Mouse (Mus musculus) kidney, adult 2 months (tissue): ENCODE measurements around the gene B4galt5. TPM values are rescaled to one million over a fixed set of nuclear protein-coding genes. Genes with fewer than 3 reads are reported as not detected.
"Not testable (repeated sequence)": the region's sequence is repeated elsewhere in the genome, so short reads cannot be mapped to it uniquely, and the experiment has no call there.

Source experiments
- DNase-seq: peaks from one replicate; pipeline ENCODE4 v3.0.0; 2021
- H3K27ac ChIP-seq: fragments of 200-500 bp; 2 replicates; pipeline ENCODE4 v1.5.1; 2012; ENCODE audit warnings: low read depth, low read length, control low read depth, inconsistent platforms; ENCODE audit not compliant: insufficient read depth
- H3K27me3 ChIP-seq: fragments of 200-500 bp; replicated peaks from 2 replicates; pipeline ENCODE4 v1.6.1; 2012; ENCODE audit warnings: mild to moderate bottlenecking, moderate library complexity, low read length, inconsistent platforms; ENCODE audit not compliant: control insufficient read depth, insufficient read depth
- H3K36me3 ChIP-seq: fragments of 200-500 bp; 2 replicates; pipeline ENCODE4 v1.6.1; 2012; ENCODE audit warnings: mild to moderate bottlenecking, moderate library complexity, low read length, inconsistent platforms; ENCODE audit not compliant: control insufficient read depth, insufficient read depth
- H3K4me1 ChIP-seq: fragments of 200-500 bp; 2 replicates; pipeline ENCODE4 v1.6.1; 2011; ENCODE audit warnings: low read length; ENCODE audit not compliant: control insufficient read depth, insufficient read depth
- H3K4me3 ChIP-seq: fragments of 200-500 bp; 2 replicates; pipeline ENCODE4 v1.5.1; 2011; ENCODE audit warnings: mild to moderate bottlenecking, low read depth, low read length, control low read depth; ENCODE audit not compliant: insufficient read depth
- CTCF ChIP-seq: fragments of 200-500 bp; conservative IDR thresholded peaks from 2 replicates; pipeline ENCODE4 v1.5.1; 2011; ENCODE audit warnings: low read depth, mild to moderate bottlenecking, control low read depth, low read length, moderate library complexity, mixed read lengths; ENCODE audit not compliant: insufficient read depth, insufficient read length
- POLR2A ChIP-seq: fragments of 200-500 bp; IDR thresholded peaks from one replicate; pipeline ENCODE4 v1.6.1; 2011; ENCODE audit warnings: low read depth, low read length, control low read depth
- WGBS: fragments of 180-500 bp; shearing (Covaris S2); methylation state at CpG from one replicate; pipeline ENCODE4 v1.1.7; 2018; 5-methylcytosine and 5-hydroxymethylcytosine counted together
- polyA plus RNA-seq: library from polyadenylated mRNA; depleted of rRNA; stranded (reverse); fragments of >200 nt; gene quantifications from 2 replicates; pipeline ENCODE4 v1.2.3, GENCODE M21; 2012; rRNA removed

Gene B4galt5
- 51.5 and 54.2 TPM in 2 replicates for polyA plus RNA-seq

DNA sequence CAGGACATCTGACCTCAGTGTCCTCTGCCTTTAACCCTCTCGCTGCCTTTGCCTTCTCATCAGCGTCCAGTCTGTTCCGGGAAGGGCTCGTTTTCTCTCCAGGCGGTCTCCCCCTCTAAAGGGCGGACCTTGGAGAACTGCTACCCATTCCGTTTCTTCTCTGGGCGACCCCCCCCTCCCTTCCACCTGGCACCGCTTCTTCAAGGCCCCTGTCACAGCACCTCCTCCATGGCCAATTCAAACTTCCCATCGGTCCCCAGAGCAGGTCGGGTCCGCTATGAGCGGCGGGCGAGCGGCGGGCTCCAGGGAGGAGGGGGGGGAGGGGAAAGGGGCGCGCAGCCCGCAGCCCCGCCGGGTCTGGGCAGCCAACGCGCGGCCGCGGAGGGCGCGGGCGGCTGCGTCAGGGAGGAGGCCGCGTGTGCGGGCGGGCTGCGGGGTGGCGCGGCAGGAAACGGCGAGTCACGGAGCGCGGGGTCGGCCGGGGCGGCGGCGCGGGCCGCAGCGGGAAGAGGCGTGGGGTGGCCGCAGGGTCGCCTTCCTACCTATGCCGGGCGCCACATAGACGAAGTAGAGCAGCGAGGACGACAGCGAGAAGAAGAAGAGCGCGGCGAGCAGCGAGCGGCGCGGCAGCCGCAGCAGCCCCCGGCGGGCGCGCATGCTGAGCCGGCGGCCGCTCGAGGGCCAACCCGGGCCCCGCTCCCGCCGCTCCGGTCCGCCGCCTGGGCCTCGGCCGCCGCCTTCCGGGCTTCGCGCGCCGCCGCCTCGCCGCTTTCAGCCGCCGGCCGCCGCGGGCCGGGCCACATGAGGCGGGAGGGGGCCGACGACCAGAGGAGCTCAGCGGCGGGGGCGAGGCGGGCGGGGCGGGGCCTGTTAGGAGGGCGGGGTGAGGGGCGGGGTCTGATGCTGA, at the start of gene B4galt5:
Gene B4galt5 (minus strand): TSS at position 808 of the 907 bp plus-strand sequence.
- H3K4me3 ChIP-seq: peak within 1 kb of the TSS; percentile 60
- H3K27ac ChIP-seq: peak within 1 kb of the TSS; percentile 90
- DNase-seq: peak; percentile 43
- no peaks in the 10 kb centered on the region for H3K36me3 ChIP-seq
- WGBS: 3% methylated on average over 109 of the region's 111 CpGs
- H3K27me3 ChIP-seq: no peaks in the 10 kb centered on the region
- peaks cover 35% of the 10 kb centered on the region for H3K4me1 ChIP-seq
- TF ChIP-seq CTCF (no peak), POLR2A (no peak)

DNA sequence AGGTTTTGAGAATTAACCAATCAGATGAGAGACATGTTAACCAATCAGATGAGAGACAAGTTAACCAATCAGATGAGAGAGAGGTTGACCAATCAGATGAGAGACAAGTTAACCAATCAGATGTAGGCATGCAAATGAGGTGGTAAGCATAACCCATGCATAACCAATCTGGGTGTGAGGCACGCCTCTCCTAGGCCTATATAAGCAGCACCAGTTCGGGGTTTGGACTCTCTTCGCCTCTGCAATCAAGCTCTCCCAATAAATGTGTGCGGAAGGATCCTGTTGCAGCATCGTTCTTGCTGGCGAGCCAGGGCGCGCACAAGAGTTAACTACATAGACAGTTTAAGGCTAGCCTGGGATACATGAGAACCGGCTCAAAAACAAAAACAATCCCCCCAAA, 47.4 kb upstream of the B4galt5 start:
- H3K36me3 ChIP-seq, H3K27ac ChIP-seq, DNase-seq, H3K4me3 ChIP-seq, H3K4me1 ChIP-seq, H3K27me3 ChIP-seq: not testable (repeated sequence)
- 97% methylated on average over 9 of the region's 9 CpGs for WGBS

DNA sequence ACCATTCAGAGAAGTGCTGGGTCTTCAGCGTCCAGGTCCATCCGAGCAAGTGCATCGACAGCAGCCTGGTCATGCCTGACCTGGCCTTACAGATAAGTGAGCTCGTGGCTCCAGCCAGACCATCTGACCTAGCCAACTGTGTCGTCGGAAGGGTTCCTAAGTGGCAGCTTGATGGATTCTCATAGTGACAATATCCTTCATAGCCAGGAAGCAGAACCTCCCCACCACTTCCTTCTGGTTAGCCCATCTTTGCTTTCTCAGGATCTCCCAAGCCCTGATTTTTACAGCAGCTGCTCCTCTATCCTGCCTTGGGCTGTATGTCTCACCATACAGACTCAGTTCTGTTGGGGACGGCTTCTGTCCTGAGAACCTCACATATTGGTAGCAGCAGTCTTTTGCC, 45.4 kb upstream of the B4galt5 start:
- no peaks in the 10 kb centered on the region for H3K27me3 ChIP-seq
- no peak overlapping the region for H3K4me3 ChIP-seq
- no peaks in the 10 kb centered on the region for H3K4me1 ChIP-seq
- no peaks in the 10 kb centered on the region for H3K36me3 ChIP-seq
- 47% methylated on average over 7 of the region's 7 CpGs for WGBS
- no peak for DNase-seq
- H3K27ac ChIP-seq: no peak overlapping the region
- TF ChIP-seq CTCF: no peak
- no peak for TF ChIP-seq POLR2A

DNA sequence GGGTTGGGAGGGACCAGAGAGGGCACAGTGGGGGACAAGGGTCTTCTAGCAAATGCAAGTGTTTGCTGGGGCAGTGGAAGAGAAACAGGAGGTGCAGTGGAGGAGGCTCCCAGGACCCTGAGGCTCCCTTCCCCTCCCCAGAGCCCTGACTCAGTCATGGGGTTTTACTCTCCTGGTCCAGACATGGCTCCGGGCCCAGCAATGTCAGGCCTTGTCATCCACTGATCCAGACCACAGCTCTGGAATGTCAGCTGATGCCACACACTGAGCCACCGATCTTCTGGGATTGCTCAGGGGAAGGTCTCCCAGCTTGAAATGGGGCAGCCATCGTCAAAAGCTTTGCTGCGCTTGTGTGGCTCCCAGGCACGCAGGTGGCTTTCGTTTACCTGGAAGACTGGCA, 38.0 kb upstream of the B4galt5 start:
- H3K27me3 ChIP-seq: no peaks in the 10 kb centered on the region
- DNase-seq: no peak
- peaks cover 11% of the 10 kb centered on the region; the same call in 1 of the 2 replicates for H3K4me1 ChIP-seq
- TF ChIP-seq CTCF (no peak), POLR2A (no peak)
- no peak overlapping the region for H3K27ac ChIP-seq
- no peaks in the 10 kb centered on the region for H3K36me3 ChIP-seq
- 70% methylated on average over 6 of the region's 6 CpGs for WGBS
- H3K4me3 ChIP-seq: no peak overlapping the region

DNA sequence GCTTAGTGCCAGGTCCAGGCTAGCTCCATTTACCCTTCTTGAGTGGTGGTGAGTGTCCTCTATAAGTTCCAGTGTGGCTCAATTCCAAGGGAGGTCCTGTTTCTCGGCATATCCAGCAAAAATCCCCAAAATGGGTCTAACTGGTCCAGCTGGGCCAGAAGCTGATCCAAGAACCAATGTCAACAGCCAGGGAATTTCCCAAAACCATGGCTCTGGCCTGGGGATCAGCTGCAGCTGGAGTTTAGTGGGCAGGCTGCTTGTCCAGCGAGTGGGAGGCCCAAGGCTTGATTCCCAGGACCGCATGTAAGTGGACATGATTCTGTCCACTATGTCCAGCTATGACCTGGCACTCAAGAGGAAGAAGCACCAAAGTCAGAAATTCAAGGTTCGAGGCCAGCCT, 37.5 kb upstream of the B4galt5 start:
- H3K27me3 ChIP-seq: no peaks in the 10 kb centered on the region
- H3K27ac ChIP-seq: no peak overlapping the region
- WGBS: 91% methylated on average over 4 of the region's 4 CpGs
- peaks cover 14% of the 10 kb centered on the region for H3K4me1 ChIP-seq
- H3K36me3 ChIP-seq: no peaks in the 10 kb centered on the region
- no peak for DNase-seq
- TF ChIP-seq POLR2A (no peak), CTCF (no peak)
- H3K4me3 ChIP-seq: no peak overlapping the region

DNA sequence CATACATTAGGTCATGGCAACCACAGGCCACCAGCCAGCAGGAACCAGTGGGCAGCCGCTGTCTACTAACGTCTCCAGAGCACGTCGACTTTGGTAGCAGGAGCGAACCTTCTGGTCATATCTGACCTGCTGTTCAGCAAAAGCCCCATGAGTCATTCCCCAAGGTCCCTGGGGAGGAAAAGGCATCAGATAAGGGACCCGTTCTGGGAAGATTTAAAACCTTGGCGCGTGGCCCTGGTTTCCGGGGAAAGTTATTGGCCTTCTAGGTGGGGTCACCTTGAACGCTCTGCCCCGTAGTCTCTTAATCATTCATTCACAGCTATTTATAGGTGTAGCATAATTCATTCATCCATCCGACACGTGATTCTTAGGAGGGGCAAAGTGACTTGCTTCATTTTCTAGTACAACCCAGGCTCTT, 34.7 kb upstream of the B4galt5 start:
- no peaks in the 10 kb centered on the region for H3K27me3 ChIP-seq
- H3K4me1 ChIP-seq: peaks cover 26% of the 10 kb centered on the region
- DNase-seq: peak; percentile 96
- TF ChIP-seq CTCF (no peak), POLR2A (no peak)
- WGBS: 17% methylated on average over 13 of the region's 13 CpGs
- H3K27ac ChIP-seq: peak overlapping the region; percentile 24; the same call in 1 of the 2 replicates
- H3K4me3 ChIP-seq: no peak overlapping the region
- H3K36me3 ChIP-seq: no peaks in the 10 kb centered on the region

DNA sequence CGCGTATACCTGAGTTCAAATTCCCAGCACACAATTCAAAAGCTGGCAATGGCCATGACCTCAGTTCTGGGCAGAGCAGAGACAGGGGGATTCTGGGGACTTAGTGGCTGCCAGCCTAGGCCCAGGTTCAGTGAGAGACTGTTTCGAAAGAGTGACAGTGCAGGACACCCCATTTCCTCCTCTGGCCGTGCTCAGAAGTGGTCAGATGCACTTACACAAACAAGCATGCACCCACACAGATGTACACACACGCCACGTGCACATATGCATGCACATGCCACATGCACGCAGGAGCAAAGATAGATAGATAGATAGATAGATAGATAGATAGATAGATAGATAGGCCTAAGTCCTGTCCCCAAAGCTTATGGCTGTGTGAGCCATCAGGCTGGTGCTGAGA, 33.4 kb upstream of the B4galt5 start:
- H3K36me3 ChIP-seq: no peaks in the 10 kb centered on the region
- WGBS: 96% methylated on average over 7 of the region's 7 CpGs
- H3K27ac ChIP-seq: 0 out of 2 replicates have a peak overlapping the region, but pooled peaks have one; percentile 4
- TF ChIP-seq CTCF: no peak
- TF ChIP-seq POLR2A: no peak
- no peaks in the 10 kb centered on the region for H3K27me3 ChIP-seq
- H3K4me3 ChIP-seq: no peak overlapping the region
- no peak for DNase-seq
- peaks cover 26% of the 10 kb centered on the region for H3K4me1 ChIP-seq
